Mouse (Mus musculus) brain, embryonic 14.5 days (tissue): Measurements from ENCODE around the gene Fpr2.

ENCODE experiments used
- CTCF ChIP-seq: fragments of 200-500 bp; IDR thresholded peaks from 2 replicates; pipeline ENCODE4 v1.5.1; 2012; ENCODE audit warnings: inconsistent platforms, mild to moderate bottlenecking, moderate library complexity, borderline replicate concordance; ENCODE audit not compliant: insufficient read depth, insufficient read length; ENCODE audit errors: extremely low read depth
- POLR2A ChIP-seq: fragments of 200-500 bp; IDR thresholded peaks from 2 replicates; pipeline ENCODE4 v1.6.1; 2012; ENCODE audit warnings: mild to moderate bottlenecking, inconsistent platforms, borderline replicate concordance; ENCODE audit not compliant: poor library complexity, insufficient read depth, insufficient read length, severe bottlenecking; ENCODE audit errors: extremely low read depth

- TF ChIP-seq CTCF (no peak), POLR2A (no peak)
Observed at GRCm38 (mm10) chr17:17849906-17850712, 37.5 kb upstream of the Fpr2 start.
